Comparison of ENCODE assay signal across 22 mouse cellular contexts in genomic region chr7:35683409-35684122, GRCm38 (mm10). TPM values are rescaled to one million over a fixed set of nuclear protein-coding genes. Genes with fewer than 3 reads are reported as not detected.
DNase-seq lines count a peak whose midpoint lies in the region; ATAC-seq and TF ChIP-seq lines count a peak whose summit lies in the region.
"Had no signal": no experiment of that assay in that cellular context is flagged by ENCODE, and none has a peak within 500 bp of the region (broad histone marks: within the 10 kb centered on the region; RNA-seq: fewer than 3 reads in every experiment).

No protein-coding gene starts in this region.

- TF ChIP-seq CTCF in thymus, adult 2 months (IDR thresholded peaks at IDR 0.05; ENCODE audit: borderline replicate concordance, control insufficient read depth, extremely low read depth, insufficient read depth, low read length, poor library complexity), result no peak

- no peak overlapping the region for H3K4me2 ChIP-seq in midbrain, embryonic 16.5 days (ENCODE audit: low read length)
- H3K4me2 ChIP-seq in forebrain, embryonic 12.5 days, result no peak overlapping the region
- no peak overlapping the region for H3K4me2 ChIP-seq in midbrain, embryonic 11.5 days
- H3K4me2 ChIP-seq: embryonic facial prominence, embryonic 15.5 days; hindbrain, embryonic 15.5 days; kidney, embryonic 15.5 days; neural tube, embryonic 13.5 days had no signal

- TF ChIP-seq POLR2A in thymus, adult 2 months (IDR thresholded peaks at IDR 0.05; ENCODE audit: control insufficient read depth, extremely low read depth, insufficient read depth, low read length, poor library complexity), result no peak

- 0 out of 2 replicates have a peak, but pooled peaks cover 3% of the 10 kb centered on the region for H3K36me3 ChIP-seq in midbrain, embryonic 10.5 days
- no peaks in the 10 kb centered on the region for H3K36me3 ChIP-seq in midbrain, embryonic 16.5 days (ENCODE audit: control insufficient read depth, insufficient read depth, low read length)
- no peaks in the 10 kb centered on the region for H3K36me3 ChIP-seq in forebrain, embryonic 12.5 days (replicated peaks)
- H3K36me3 ChIP-seq in midbrain, embryonic 11.5 days (ENCODE audit: control insufficient read depth, insufficient read depth, low read length), result no peaks in the 10 kb centered on the region
- H3K36me3 ChIP-seq in thymus, adult 2 months (ENCODE audit: control insufficient read depth, insufficient read depth, low read length), result no peaks in the 10 kb centered on the region
- H3K36me3 ChIP-seq: embryonic facial prominence, embryonic 15.5 days; hindbrain, embryonic 15.5 days; kidney, embryonic 15.5 days; neural tube, embryonic 13.5 days had no signal

- peaks cover 44% of the 10 kb centered on the region for H3K4me1 ChIP-seq in midbrain, embryonic 10.5 days
- peaks cover 4% of the 10 kb centered on the region; the same call in 1 of the 2 replicates for H3K4me1 ChIP-seq in midbrain, embryonic 16.5 days (ENCODE audit: control insufficient read depth, insufficient read depth, low read length)
- peaks cover 45% of the 10 kb centered on the region for H3K4me1 ChIP-seq in forebrain, embryonic 12.5 days
- H3K4me1 ChIP-seq in midbrain, embryonic 11.5 days (ENCODE audit: control insufficient read depth, insufficient read depth, low read length), result peaks cover 20% of the 10 kb centered on the region
- no peaks in the 10 kb centered on the region for H3K4me1 ChIP-seq in thymus, adult 2 months (replicated peaks; ENCODE audit: control insufficient read depth, insufficient read depth, low read length)

- DNase-seq in midbrain, embryonic 10.5 days (ENCODE audit: low spot score), result no peak
- no peak for DNase-seq in midbrain, embryonic 11.5 days (ENCODE audit: low spot score, missing footprints)
- no peak for DNase-seq in left cerebral cortex, adult 11 months (ENCODE audit: low spot score)
- DNase-seq in right cerebral cortex, adult 18-20 months, result no peak
- no peak for DNase-seq in thymus, adult 2 months
- DNase-seq: adrenal gland, postnatal 10 days; cerebellum, adult 11-12 months; cerebellum, postnatal 25 days; gastrocnemius, postnatal 36 days; left cerebral cortex, postnatal 4 days; liver; lung, adult 18-20 months; lung, postnatal 14 days; right cerebral cortex, postnatal 25 days had no signal

- no peaks in the 10 kb centered on the region for H3K9me3 ChIP-seq in midbrain, embryonic 10.5 days (replicated peaks)
- H3K9me3 ChIP-seq in midbrain, embryonic 16.5 days (replicated peaks; ENCODE audit: control insufficient read depth, low read length, poor library complexity, severe bottlenecking), result no peaks in the 10 kb centered on the region; the same call in 1 of the 2 replicates
- H3K9me3 ChIP-seq in forebrain, embryonic 12.5 days, result 0 out of 2 replicates have a peak, but pooled peaks cover 2% of the 10 kb centered on the region
- no peaks in the 10 kb centered on the region for H3K9me3 ChIP-seq in midbrain, embryonic 11.5 days (ENCODE audit: control insufficient read depth, low read length)
- H3K9me3 ChIP-seq: embryonic facial prominence, embryonic 15.5 days; hindbrain, embryonic 15.5 days; kidney, embryonic 15.5 days; neural tube, embryonic 13.5 days had no signal

- H3K27me3 ChIP-seq in midbrain, embryonic 10.5 days (ENCODE audit: low read depth, poor library complexity, severe bottlenecking), result no peaks in the 10 kb centered on the region
- H3K27me3 ChIP-seq in midbrain, embryonic 16.5 days (ENCODE audit: control insufficient read depth, insufficient read depth, low read depth, low read length), result no peaks in the 10 kb centered on the region
- no peaks in the 10 kb centered on the region for H3K27me3 ChIP-seq in forebrain, embryonic 12.5 days
- no peaks in the 10 kb centered on the region for H3K27me3 ChIP-seq in midbrain, embryonic 11.5 days (ENCODE audit: control insufficient read depth, insufficient read depth, low read length)
- no peaks in the 10 kb centered on the region for H3K27me3 ChIP-seq in thymus, adult 2 months (ENCODE audit: control insufficient read depth, insufficient read depth, low read length)
- H3K27me3 ChIP-seq: embryonic facial prominence, embryonic 15.5 days; hindbrain, embryonic 15.5 days; kidney, embryonic 15.5 days; neural tube, embryonic 13.5 days had no signal

- peak overlapping the region; percentile 42; the same call in 1 of the 2 replicates for H3K27ac ChIP-seq in midbrain, embryonic 10.5 days (replicated peaks)
- no peak overlapping the region for H3K27ac ChIP-seq in midbrain, embryonic 16.5 days (ENCODE audit: low read length)
- peak overlapping the region; percentile 79 for H3K27ac ChIP-seq in forebrain, embryonic 12.5 days
- no peak overlapping the region for H3K27ac ChIP-seq in midbrain, embryonic 11.5 days (ENCODE audit: low read depth, low read length)
- no peak overlapping the region for H3K27ac ChIP-seq in thymus, adult 2 months (ENCODE audit: control insufficient read depth, insufficient read depth, low read length)
- H3K27ac ChIP-seq: embryonic facial prominence, embryonic 15.5 days; hindbrain, embryonic 15.5 days; kidney, embryonic 15.5 days; neural tube, embryonic 13.5 days had no signal

- H3K4me3 ChIP-seq in midbrain, embryonic 10.5 days, result no peak overlapping the region
- H3K4me3 ChIP-seq in midbrain, embryonic 16.5 days (ENCODE audit: low read depth, low read length), result no peak overlapping the region
- H3K4me3 ChIP-seq in forebrain, embryonic 12.5 days (replicated peaks), result no peak overlapping the region
- H3K4me3 ChIP-seq in midbrain, embryonic 11.5 days (ENCODE audit: low read depth, low read length), result no peak overlapping the region
- H3K4me3 ChIP-seq in thymus, adult 2 months (ENCODE audit: control insufficient read depth, insufficient read depth, low read length), result no peak overlapping the region
- H3K4me3 ChIP-seq: embryonic facial prominence, embryonic 15.5 days; hindbrain, embryonic 15.5 days; kidney, embryonic 15.5 days; neural tube, embryonic 13.5 days had no signal

- no peak overlapping the region for H3K9ac ChIP-seq in midbrain, embryonic 16.5 days (ENCODE audit: low read depth, low read length)
- no peak overlapping the region for H3K9ac ChIP-seq in forebrain, embryonic 12.5 days
- H3K9ac ChIP-seq in midbrain, embryonic 11.5 days (ENCODE audit: low read length), result no peak overlapping the region
- H3K9ac ChIP-seq: embryonic facial prominence, embryonic 15.5 days; hindbrain, embryonic 15.5 days; kidney, embryonic 15.5 days; neural tube, embryonic 13.5 days had no signal

- 90% methylated on average over 6 of the region's 6 CpGs for WGBS in midbrain, embryonic 10.5 days
- 47% methylated on average over 6 of the region's 6 CpGs for WGBS in midbrain, embryonic 16.5 days
- 43% methylated on average over 6 of the region's 6 CpGs for WGBS in forebrain, embryonic 12.5 days
- 76% methylated on average over 6 of the region's 6 CpGs for WGBS in midbrain, embryonic 11.5 days
- 91% methylated on average over 6 of the region's 6 CpGs for WGBS in thymus, adult 2 months

- ATAC-seq in midbrain, embryonic 16.5 days, result no peak
- ATAC-seq in forebrain, embryonic 12.5 days (ENCODE audit: low FRiP score), result peak; percentile 82
- peak; percentile 31; the same call in 1 of the 2 replicates for ATAC-seq in midbrain, embryonic 11.5 days (ENCODE audit: low FRiP score)
- ATAC-seq: activated CD4-positive, CD25-positive, alpha-beta regulatory T cell, adult 4 months; intestine, postnatal 0 days had no signal

RNA-seq across cellular contexts. Expression of gene Pdcd5, which starts 36.2 kb away (rescaled TPM):
- 307 and 342 TPM in 2 replicates for polyA plus RNA-seq in midbrain, embryonic 10.5 days (2016; fragmentation: Nextera tagmentation; extraction: Ambion mirVana)
- polyA plus RNA-seq in midbrain, embryonic 16.5 days (2015; fragmentation: Nextera tagmentation; extraction: Ambion mirVana), result 233 and 236 TPM in 2 replicates
- polyA plus RNA-seq in forebrain, embryonic 12.5 days (2016; fragmentation: Nextera tagmentation; extraction: Ambion mirVana), result 265 and 275 TPM in 2 replicates
- 307 and 310 TPM in 2 replicates for polyA plus RNA-seq in midbrain, embryonic 11.5 days (2014; fragmentation: Nextera tagmentation; extraction: Ambion mirVana)
- 47.6 and 50.1 TPM in 2 replicates for polyA plus RNA-seq in thymus, adult 2 months (2012; rRNA removed)

Comparison
In these comparisons a context has a peak if more than half of its experiments do, and no peak if none do; other contexts are left out.
1. H3K27ac ChIP-seq: peak in midbrain, embryonic 10.5 days (single experiment) and forebrain, embryonic 12.5 days (single experiment); none in midbrain, embryonic 16.5 days (single experiment), midbrain, embryonic 11.5 days (single experiment) and thymus, adult 2 months (single experiment).